Mouse (Mus musculus): Measurements from ENCODE around the gene Cd24a.

DNA sequence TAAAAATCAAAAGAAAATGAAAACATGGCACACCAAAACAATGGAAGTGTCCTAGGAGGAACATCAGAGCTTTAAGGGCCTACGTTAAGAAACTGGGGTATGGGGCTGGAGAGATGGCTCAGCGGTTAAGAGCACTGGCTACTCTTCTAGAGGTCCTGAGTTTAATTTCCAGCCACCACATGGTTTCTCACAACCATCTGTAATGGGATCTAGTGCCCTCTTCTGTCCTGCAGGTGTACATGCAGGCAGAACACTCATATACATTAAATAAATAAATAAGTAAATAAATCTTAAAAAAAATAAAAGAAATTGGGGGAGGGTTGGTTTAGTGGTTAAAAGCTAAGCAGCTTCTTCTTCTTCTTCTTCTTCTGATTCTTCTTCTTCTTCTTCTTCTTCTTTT is 16.8 kb upstream of the Cd24a start:
- TF ChIP-seq CTCF (IDR thresholded peaks at IDR 0.05; ENCODE audit: extremely low read depth, insufficient read depth, insufficient read length, insufficient replicate concordance) (no peak), POLR2A (IDR thresholded peaks at IDR 0.05; ENCODE audit: low read depth, low read length) (no peak)
